Mouse (Mus musculus) megakaryocyte, adult 5-6 weeks (primary cell): ENCODE results near the gene Dusp16. TPM values are rescaled to one million over a fixed set of nuclear protein-coding genes. Genes with fewer than 3 reads are reported as not detected.
"Not testable (repeated sequence)": the region's sequence is repeated elsewhere in the genome, so short reads cannot be mapped to it uniquely, and the experiment has no call there.

Experiments used
- ATAC-seq: 2 replicates; pipeline ENCODE4 v1.8.0; 2016; ENCODE audit warnings: mild to moderate bottlenecking, inconsistent platforms; ENCODE audit not compliant: poor library complexity, severe bottlenecking
- total RNA-seq, 2 experiments: library from RNA; stranded (forward) in 1 of 2; stranded (reverse) in 1 of 2; fragments of 153-499, 151-499 nt in 1 of 2; fragments of 221-1000, 200-1000 nt in 1 of 2; gene quantifications; 2 replicates each; pipeline versions ENCODE4 v1.2.3 to v1.2.4; 2015 to 2017

Gene Dusp16
- total RNA-seq, 2 experiments from 2014 or later: 1.2 to 1.8 TPM

DNA sequence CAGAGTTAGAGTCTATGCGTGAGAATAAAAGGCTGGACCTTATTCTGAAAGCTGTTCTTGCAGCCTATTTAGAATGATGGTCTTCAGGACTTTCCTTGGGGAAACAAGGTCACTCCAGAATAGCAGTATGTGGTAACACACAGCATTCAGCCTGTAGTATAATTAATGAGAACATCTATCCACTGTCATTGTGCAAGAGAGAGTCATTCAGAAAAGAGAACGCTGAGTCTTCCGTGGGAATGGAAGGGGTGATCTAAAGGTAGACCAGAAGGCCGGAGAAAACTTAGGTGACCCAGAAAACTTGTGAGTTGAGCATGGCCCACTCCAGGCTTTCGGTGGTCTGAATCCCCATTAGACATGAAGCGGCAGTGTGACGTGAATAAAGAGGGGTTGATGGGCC, 90.2 kb downstream of the Dusp16 start:
- ATAC-seq: no peak

DNA sequence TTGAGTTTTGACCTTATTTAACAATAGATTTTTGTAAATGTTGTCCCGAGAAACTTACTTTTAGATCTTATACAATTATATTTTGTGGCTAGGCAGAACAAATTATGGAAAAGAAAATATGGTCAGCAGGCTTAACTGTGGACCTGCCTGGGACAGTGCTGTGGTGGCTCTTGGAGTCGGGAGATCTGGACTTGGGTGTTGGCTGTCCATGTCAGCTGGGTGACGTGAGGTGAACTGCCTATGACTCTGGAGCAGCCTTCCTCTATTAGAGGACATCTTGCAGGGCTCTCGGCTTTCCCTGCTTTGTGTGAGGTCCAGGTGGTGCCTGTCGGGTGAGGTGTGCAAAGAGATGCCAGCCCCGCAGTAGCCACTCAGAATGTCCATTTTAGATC, 91.2 kb downstream of the Dusp16 start:
- ATAC-seq: peak; percentile 20

DNA sequence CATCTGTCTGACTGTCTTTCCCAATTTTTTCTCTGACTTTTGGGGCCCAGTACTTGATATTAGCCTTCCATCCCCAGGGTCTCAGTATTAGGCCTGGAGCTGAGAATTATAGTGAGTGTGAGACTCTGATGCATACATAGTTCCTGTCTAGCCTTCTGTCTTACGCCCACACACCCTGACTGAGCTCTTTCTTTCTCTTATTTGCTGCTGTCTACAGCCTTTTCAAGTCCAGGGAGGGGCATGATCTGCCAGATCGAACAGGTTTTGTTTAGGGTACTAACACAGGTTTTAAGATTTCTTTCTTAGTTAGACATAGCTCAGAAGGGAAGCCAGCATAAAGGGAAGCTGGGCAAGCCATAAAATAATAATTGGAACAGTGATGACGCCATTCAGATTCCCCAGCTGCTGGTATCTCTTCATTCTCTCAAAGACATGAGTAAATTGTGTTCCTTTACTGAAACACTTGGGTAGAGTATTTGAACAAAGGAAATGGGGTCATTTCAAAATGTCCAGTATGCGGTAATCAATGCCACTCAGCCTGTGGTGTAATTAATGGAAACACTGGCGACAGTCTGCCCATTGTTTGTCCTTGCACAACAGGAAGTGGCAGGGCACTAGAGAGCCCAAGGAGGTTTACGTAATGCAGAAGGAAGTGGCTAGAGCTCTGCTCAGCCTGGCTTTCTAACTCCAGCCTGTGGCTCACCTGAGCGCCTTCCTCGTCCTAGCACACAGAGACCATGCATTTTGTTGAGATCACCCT, 91.8 kb downstream of the Dusp16 start:
- ATAC-seq: peak; percentile 91

GRCm38 (mm10) chr6:134698243-134698642, 94.2 kb downstream of the Dusp16 start:
- no peak for ATAC-seq

DNA sequence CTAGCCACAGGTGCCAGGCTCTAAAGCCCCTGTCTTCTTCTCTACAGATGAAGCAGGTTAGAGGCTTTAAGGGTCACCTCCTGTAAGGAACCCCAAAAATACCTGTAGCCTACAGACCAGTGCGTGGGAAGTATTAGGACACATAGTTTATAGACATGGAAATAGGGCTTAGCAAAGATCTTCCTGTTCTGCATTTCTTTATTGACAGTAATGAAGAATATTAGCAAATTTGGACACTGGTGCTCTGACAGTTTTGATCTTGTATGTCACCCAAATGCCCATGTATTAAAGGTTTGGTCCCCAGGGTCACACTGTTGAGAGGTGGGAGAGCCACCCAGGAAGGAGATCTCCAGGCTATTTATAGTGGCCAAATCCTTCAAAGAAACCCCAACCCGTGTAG, 95.9 kb downstream of the Dusp16 start:
- ATAC-seq: no peak

DNA sequence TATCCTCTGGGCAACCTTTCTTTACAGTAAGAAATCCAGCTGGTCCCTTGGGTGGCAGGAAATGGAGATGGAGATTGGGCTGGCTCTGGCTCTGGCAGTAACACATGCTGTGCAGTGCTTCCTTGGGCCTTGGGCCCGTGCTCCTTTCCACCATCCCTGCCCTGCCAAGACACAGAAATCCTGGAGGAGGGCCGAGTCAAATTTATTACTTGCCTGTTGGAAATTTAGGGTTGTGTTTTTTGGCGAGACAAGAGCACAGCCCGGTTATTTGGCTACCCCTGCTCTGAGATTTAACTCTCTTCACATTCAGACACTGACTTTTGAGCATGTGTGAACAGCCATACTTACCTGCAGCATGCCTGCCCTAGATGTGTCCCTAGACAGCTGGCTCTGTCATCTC, 96.3 kb downstream of the Dusp16 start:
- no peak for ATAC-seq

GRCm38 (mm10) chr6:134695625-134696024, 96.8 kb downstream of the Dusp16 start:
- ATAC-seq: no peak

GRCm38 (mm10) chr6:134694988-134695387, 97.4 kb downstream of the Dusp16 start:
- ATAC-seq: no peak

GRCm38 (mm10) chr6:134694498-134694897, 97.9 kb downstream of the Dusp16 start:
- ATAC-seq: no peak

GRCm38 (mm10) chr6:134685515-134685914, 106.9 kb downstream of the Dusp16 start:
- ATAC-seq: no peak

DNA sequence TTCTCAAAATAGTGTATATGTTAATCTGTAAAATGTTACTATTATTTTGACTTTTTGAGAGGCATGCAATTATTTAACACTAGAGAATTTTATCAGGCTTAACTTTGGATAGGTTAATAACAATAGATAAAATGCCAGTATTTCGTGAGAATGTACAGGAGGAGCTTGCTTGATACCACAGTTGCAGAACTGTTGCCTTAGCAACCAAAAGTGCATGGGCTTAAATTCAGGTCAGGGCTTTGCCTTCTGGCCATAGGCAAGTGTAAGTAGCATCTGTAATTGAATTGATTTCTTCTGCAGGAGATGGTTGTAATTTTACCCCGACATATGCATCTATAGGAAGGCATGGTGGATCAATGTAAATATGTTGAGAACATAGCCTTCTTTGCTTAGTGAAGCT, 107.4 kb downstream of the Dusp16 start:
- no peak for ATAC-seq

DNA sequence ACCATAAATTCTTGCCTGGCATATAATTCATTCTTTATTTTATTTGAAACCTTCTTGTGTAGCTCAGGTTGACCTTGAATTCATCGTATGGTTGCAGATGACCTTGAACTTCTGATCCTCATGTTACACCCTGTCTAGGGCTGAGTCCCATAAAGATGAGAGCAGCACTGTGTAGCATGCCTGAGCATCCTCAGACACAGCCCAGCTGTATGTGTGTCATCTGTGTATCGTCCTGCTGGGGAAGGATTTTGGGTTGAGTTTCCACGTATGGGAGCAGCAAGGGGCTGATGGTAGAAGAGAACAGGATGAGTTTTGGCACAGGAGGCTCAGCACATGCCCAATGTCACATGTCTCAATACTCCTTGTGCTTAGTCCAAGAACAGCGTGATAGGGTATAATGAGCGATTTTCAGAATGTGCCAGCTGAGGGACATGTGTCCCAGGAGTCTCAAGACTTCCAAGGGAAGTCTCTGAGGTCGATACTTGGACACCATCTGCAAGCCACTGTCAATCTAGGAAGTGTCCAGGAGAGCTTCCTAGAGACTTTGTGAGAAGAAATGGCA, 108.0 kb downstream of the Dusp16 start:
- no peak for ATAC-seq

DNA sequence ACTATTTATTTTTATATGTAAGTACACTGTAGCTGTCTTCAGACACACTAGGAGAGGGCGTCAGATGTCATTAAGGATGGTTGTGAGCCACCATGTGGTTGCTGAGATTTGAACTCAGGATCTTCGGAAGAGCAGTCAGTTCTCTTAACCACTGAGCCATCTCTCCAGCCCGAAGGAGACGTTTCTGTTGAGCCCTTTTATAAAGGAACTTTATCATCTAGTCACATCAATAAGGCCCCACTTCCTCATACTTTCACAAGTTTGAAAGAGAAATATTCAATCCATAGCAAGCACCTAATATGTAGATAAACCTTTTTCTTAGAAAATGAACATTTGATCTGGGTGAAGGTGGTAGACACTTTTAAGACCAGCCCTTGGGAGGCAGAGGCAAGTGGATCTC, 113.1 kb downstream of the Dusp16 start:
- ATAC-seq: not testable (repeated sequence)

- no peak for ATAC-seq
Observed at GRCm38 (mm10) chr6:134678037-134678436, 114.4 kb downstream of the Dusp16 start.

GRCm38 (mm10) chr6:134677504-134677903, 114.9 kb downstream of the Dusp16 start:
- no peak for ATAC-seq

GRCm38 (mm10) chr6:134673712-134674111, 118.7 kb downstream of the Dusp16 start:
- ATAC-seq: peak; percentile 98

DNA sequence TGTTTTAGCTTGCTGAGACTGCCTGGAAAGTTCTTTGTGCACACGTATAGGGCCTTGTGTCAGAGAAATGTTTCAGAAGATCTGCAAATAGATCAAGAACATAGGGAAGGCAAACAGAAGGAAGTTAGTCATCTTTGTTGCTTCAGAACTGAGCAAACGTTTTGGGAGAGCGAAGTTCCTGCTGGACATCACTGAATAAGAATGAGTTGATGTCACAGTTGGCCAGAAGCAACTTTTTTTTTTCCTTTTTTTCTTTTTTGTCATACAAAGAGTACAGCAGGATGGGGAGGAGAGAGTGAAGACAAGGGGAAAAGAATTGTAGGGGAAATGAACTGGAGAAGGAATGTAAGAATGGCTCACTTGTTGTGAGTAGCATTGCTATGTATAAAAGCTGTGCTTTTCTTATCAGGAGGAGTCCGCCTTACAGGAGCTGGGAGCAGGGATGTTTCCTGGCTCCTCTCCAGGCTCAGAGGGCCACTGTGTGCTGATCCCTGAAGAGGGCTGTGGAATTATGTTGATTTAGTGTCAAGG, 121.5 kb downstream of the Dusp16 start:
- no peak for ATAC-seq

GRCm38 (mm10) chr6:134669179-134669865, 123.1 kb downstream of the Dusp16 start:
- no peak for ATAC-seq

DNA sequence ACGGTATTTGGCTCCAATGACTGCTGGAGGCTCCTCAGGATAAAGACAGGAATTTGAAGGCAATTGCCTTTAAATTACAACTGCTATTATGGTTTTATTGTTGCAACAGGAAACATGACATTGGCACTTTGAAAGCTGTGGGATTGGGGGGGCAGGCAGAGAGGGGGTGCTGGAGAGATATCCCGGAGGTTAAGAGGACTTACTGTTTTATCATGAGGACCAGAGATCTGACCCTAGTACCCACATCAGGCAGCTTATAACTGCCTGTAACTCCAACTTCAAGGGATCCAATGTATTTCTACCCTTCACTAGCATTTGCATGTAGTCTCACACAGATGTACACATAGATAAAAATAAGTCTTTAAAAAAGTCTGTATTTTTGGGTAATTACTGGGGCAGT, 123.9 kb downstream of the Dusp16 start:
- no peak for ATAC-seq

DNA sequence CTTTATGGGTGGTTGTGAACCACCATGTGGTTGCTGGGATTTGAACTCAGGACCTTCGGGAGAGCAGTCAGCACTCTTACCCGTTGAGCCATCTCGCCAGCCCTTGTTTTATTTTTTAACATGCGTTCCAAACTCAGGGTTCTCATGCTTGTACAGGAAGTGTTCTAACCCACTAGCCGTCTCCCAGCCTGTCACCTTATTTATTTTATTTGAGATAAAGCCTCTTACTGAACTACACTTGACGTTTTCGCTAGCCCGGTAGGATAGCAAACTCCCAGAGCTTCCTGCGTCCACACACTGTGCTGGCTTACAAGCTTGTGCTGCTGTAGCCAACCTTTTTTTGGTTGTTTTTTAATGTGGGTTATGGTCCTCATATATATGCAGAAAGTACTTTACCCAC, 126.6 kb downstream of the Dusp16 start:
- no peak for ATAC-seq
